Mouse (Mus musculus): ENCODE data around the gene C1rl. TPM values are rescaled to one million over a fixed set of nuclear protein-coding genes. Genes with fewer than 3 reads are reported as not detected.
A peak's percentile ranks its signal among the peaks of the same experiment; 100 is the strongest.
"Not testable (repeated sequence)": the region's sequence is repeated elsewhere in the genome, so short reads cannot be mapped to it uniquely, and the experiment has no call there.

C1rl gene
- polyA plus RNA-seq, 1 experiment, result 0.50 TPM

DNA sequence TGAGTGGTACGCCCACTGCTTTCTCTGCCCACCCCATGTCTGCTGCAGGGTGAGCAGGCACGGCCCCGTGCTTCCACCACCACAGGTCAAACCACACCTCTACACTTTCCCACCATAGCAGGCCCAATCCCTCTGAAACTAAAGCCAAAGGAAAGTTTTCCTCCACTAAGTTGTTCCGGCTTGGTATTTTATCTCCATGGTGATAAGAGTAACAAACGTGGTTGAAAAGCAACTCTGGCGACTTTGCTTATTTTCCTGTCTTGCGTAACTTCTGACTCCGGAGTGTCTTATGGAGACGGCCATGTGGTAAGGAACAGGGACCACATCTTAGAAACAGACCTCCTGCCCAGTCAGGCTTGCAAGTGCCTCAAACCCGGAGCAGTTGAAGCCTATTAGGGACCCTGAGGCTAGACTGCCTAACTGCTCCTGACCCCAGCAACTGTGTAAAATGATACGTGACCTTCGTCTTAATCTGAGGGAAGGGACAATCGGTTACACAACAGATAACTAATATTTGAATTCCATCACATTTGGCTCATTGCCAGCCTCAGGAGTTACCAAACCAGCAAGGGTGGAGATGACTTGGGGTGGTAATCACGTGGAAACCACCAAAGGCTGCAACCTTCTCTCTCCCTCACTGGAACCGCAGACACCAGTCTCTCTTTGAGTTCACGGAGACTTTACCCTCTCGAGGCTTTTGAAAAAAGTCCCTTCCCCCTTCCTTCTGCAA, 14.8 kb upstream of the C1rl start:
- H3K27me3 ChIP-seq (ENCODE audit: control insufficient read depth, insufficient read depth, insufficient read length), result no peaks in the 10 kb centered on the region
- H3K79me3 ChIP-seq (ENCODE audit: low read depth), result peaks cover 5% of the 10 kb centered on the region
- no peak overlapping the region for H3K4me3 ChIP-seq (ENCODE audit: insufficient read depth, poor library complexity, severe bottlenecking)
- H3K79me2 ChIP-seq (ENCODE audit: control insufficient read depth, insufficient read depth), result peaks cover 23% of the 10 kb centered on the region
- TF ChIP-seq FOSL1 (IDR thresholded peaks at IDR 0.05; ENCODE audit: insufficient read depth, low read length, poor library complexity, severe bottlenecking), result no peak
- TF ChIP-seq MAX (IDR thresholded peaks at IDR 0.05), result peak; percentile 30
- TF ChIP-seq MYOD1 (IDR thresholded peaks at IDR 0.05; ENCODE audit: control insufficient read depth, insufficient read length, low read depth), result no peak
- TF ChIP-seq CEBPB (IDR thresholded peaks at IDR 0.05; ENCODE audit: low read depth), result peak; percentile 92
- TF ChIP-seq USF1 (IDR thresholded peaks at IDR 0.05; ENCODE audit: low read depth), result peak; percentile 22
- TF ChIP-seq CTCF (IDR thresholded peaks at IDR 0.05; ENCODE audit: control insufficient read depth, insufficient read depth, insufficient read length), result no peak
- no peak for TF ChIP-seq MYOG (IDR thresholded peaks at IDR 0.05; ENCODE audit: control insufficient read depth, extremely low read depth, insufficient read length)
- peak overlapping the region; percentile 35 for H3ac ChIP-seq (ENCODE audit: control insufficient read depth, insufficient read length, low read depth)
- H3K36me3 ChIP-seq (ENCODE audit: control insufficient read depth, insufficient read depth), result peaks cover 15% of the 10 kb centered on the region

GRCm38 (mm10) chr6:124478874-124479572, 13.9 kb upstream of the C1rl start:
- H3K79me3 ChIP-seq (ENCODE audit: low read depth), result peaks cover 5% of the 10 kb centered on the region
- H3K36me3 ChIP-seq (ENCODE audit: control insufficient read depth, insufficient read depth), result peaks cover 15% of the 10 kb centered on the region
- H3K27me3 ChIP-seq (ENCODE audit: control insufficient read depth, insufficient read depth, insufficient read length), result no peaks in the 10 kb centered on the region
- no peak overlapping the region for H3ac ChIP-seq (ENCODE audit: control insufficient read depth, insufficient read length, low read depth)
- H3K4me3 ChIP-seq (ENCODE audit: insufficient read depth, poor library complexity, severe bottlenecking), result no peak overlapping the region
- H3K79me2 ChIP-seq (ENCODE audit: control insufficient read depth, insufficient read depth), result peaks cover 23% of the 10 kb centered on the region
- no peak for TF ChIP-seq MAX (IDR thresholded peaks at IDR 0.05)

- no peak overlapping the region for H3K4me3 ChIP-seq (ENCODE audit: insufficient read depth, poor library complexity, severe bottlenecking)
- peaks cover 15% of the 10 kb centered on the region for H3K36me3 ChIP-seq (ENCODE audit: control insufficient read depth, insufficient read depth)
- peaks cover 5% of the 10 kb centered on the region for H3K79me3 ChIP-seq (ENCODE audit: low read depth)
- H3ac ChIP-seq (ENCODE audit: control insufficient read depth, insufficient read length, low read depth), result no peak overlapping the region
- no peaks in the 10 kb centered on the region for H3K27me3 ChIP-seq (ENCODE audit: control insufficient read depth, insufficient read depth, insufficient read length)
- H3K79me2 ChIP-seq (ENCODE audit: control insufficient read depth, insufficient read depth), result peaks cover 23% of the 10 kb centered on the region
- TF ChIP-seq MYOD1 (IDR thresholded peaks at IDR 0.05; ENCODE audit: control insufficient read depth, insufficient read length, low read depth) (no peak), MYOG (IDR thresholded peaks at IDR 0.05; ENCODE audit: control insufficient read depth, extremely low read depth, insufficient read length) (no peak), USF1 (IDR thresholded peaks at IDR 0.05; ENCODE audit: low read depth) (no peak), FOSL1 (IDR thresholded peaks at IDR 0.05; ENCODE audit: insufficient read depth, low read length, poor library complexity, severe bottlenecking) (no peak), CEBPB (IDR thresholded peaks at IDR 0.05; ENCODE audit: low read depth) (no peak), CTCF (IDR thresholded peaks at IDR 0.05; ENCODE audit: control insufficient read depth, insufficient read depth, insufficient read length) (no peak), MAX (IDR thresholded peaks at IDR 0.05) (no peak)
These were observed 13.4 kb upstream of the C1rl start for GRCm38 (mm10) chr6:124479573-124479930.

DNA sequence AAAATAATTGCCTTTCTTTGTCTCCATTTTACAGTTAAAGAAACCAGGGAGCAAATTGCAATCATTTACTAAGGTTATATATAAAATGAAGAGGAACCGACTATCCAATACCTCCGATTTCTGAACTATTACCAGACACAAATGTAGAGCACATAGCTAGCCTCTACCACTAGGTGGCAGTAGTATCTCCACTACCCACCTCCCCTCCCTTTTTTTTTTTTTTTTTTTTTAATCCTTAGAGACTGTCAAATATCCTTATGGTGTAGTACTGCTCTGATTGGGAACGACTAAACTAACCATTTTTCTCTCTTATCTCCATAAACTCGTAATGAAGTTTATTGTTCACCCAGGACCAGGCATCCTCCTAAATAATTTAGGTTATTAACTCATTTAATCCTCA, 12.6 kb upstream of the C1rl start:
- Histone ChIP-seq H3K79me2 (ENCODE audit: control insufficient read depth, insufficient read depth) (peaks cover 18% of the 10 kb centered on the region), H3K79me3 (ENCODE audit: low read depth) (peaks cover 5% of the 10 kb centered on the region), H3K36me3 (ENCODE audit: control insufficient read depth, insufficient read depth) (peaks cover 15% of the 10 kb centered on the region), H3K27me3 (ENCODE audit: control insufficient read depth, insufficient read depth, insufficient read length) (no peaks in the 10 kb centered on the region), H3K4me3 (ENCODE audit: insufficient read depth, poor library complexity, severe bottlenecking) (no peak overlapping the region), H3ac (ENCODE audit: control insufficient read depth, insufficient read length, low read depth) (no peak overlapping the region)
- TF ChIP-seq CTCF (IDR thresholded peaks at IDR 0.05; ENCODE audit: control insufficient read depth, insufficient read depth, insufficient read length), result no peak
- no peak for TF ChIP-seq MYOG (IDR thresholded peaks at IDR 0.05; ENCODE audit: control insufficient read depth, extremely low read depth, insufficient read length)
- no peak for TF ChIP-seq MYOD1 (IDR thresholded peaks at IDR 0.05; ENCODE audit: control insufficient read depth, insufficient read length, low read depth)
- TF ChIP-seq MAX (IDR thresholded peaks at IDR 0.05), result no peak
- TF ChIP-seq USF1 (IDR thresholded peaks at IDR 0.05; ENCODE audit: low read depth), result no peak
- TF ChIP-seq CEBPB (IDR thresholded peaks at IDR 0.05; ENCODE audit: low read depth), result no peak
- TF ChIP-seq FOSL1 (IDR thresholded peaks at IDR 0.05; ENCODE audit: insufficient read depth, low read length, poor library complexity, severe bottlenecking), result no peak

GRCm38 (mm10) chr6:124481571-124481970, 11.3 kb upstream of the C1rl start:
- H3K27me3 ChIP-seq (ENCODE audit: control insufficient read depth, insufficient read depth, insufficient read length), result no peaks in the 10 kb centered on the region
- no peak overlapping the region for H3K4me3 ChIP-seq (ENCODE audit: insufficient read depth, poor library complexity, severe bottlenecking)
- TF ChIP-seq FOSL1 (IDR thresholded peaks at IDR 0.05; ENCODE audit: insufficient read depth, low read length, poor library complexity, severe bottlenecking), result no peak
- TF ChIP-seq MAX (IDR thresholded peaks at IDR 0.05), result no peak
- no peak for TF ChIP-seq CEBPB (IDR thresholded peaks at IDR 0.05; ENCODE audit: low read depth)
- no peak for TF ChIP-seq USF1 (IDR thresholded peaks at IDR 0.05; ENCODE audit: low read depth)
- TF ChIP-seq MYOG (IDR thresholded peaks at IDR 0.05; ENCODE audit: control insufficient read depth, extremely low read depth, insufficient read length), result no peak

DNA sequence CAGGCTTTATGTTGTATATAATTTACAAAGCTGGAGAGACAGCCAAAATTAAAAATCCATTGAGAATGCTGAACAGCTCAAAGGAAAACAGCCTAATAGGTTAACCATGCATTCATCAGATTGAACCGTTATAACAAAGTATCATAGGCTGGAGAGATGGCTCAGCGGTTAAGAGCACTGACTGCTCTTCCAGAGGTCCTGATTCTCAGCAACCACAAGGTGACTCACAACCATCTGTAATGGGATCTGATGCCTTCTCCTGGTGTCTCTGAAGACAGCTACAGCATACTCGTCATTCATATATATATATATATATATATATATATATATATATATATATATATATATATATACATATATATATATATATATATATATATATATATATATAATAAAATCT, 9.1 kb upstream of the C1rl start:
- not testable (repeated sequence) for H3ac ChIP-seq (ENCODE audit: control insufficient read depth, insufficient read length, low read depth); H3K79me3 ChIP-seq (ENCODE audit: low read depth); H3K4me3 ChIP-seq (ENCODE audit: insufficient read depth, poor library complexity, severe bottlenecking); H3K79me2 ChIP-seq (ENCODE audit: control insufficient read depth, insufficient read depth); H3K36me3 ChIP-seq (ENCODE audit: control insufficient read depth, insufficient read depth); H3K27me3 ChIP-seq (ENCODE audit: control insufficient read depth, insufficient read depth, insufficient read length)

More at GRCm38 (mm10) chr6:124481571-124481970, 11.3 kb upstream of the C1rl start:
- Histone ChIP-seq H3K79me2 (ENCODE audit: control insufficient read depth, insufficient read depth) (peaks cover 5% of the 10 kb centered on the region), H3K79me3 (ENCODE audit: low read depth) (no peaks in the 10 kb centered on the region), H3K36me3 (ENCODE audit: control insufficient read depth, insufficient read depth) (peaks cover 7% of the 10 kb centered on the region), H3ac (ENCODE audit: control insufficient read depth, insufficient read length, low read depth) (peak overlapping the region; percentile 33)
